Mouse (Mus musculus) limb, embryonic 14.5 days (tissue): ENCODE data around the gene Adam22. TPM values are rescaled to one million over a fixed set of nuclear protein-coding genes. Genes with fewer than 3 reads are reported as not detected.
"Not testable (repeated sequence)": the region's sequence is repeated elsewhere in the genome, so short reads cannot be mapped to it uniquely, and the experiment has no call there.

Experiments used
- ATAC-seq: fragments of 200-750 bp; cut with Nextera tagmentation; 2 replicates; pipeline ENCODE4 v1.8.0; 2017; ENCODE audit warnings: low read depth, moderate number of reproducible peaks, moderate TSS enrichment; ENCODE audit not compliant: low FRiP score
- DNase-seq: peaks from one replicate; pipeline ENCODE4 v3.0.0-alpha.2; 2015; ENCODE audit warnings: low spot score
- H3K27ac ChIP-seq: fragments of 300-500 bp; sonication (generic); replicated peaks from 2 replicates; pipeline ENCODE4 v1.5.1; 2014; ENCODE audit warnings: low read depth, mild to moderate bottlenecking, low read length, moderate library complexity, mixed read lengths
- H3K27me3 ChIP-seq: fragments of 300-500 bp; sonication (generic); 2 replicates; pipeline ENCODE4 v1.6.1; 2014; ENCODE audit warnings: low read length, mixed read lengths; ENCODE audit not compliant: control insufficient read depth, insufficient read depth
- H3K36me3 ChIP-seq: fragments of 300-500 bp; sonication (generic); 2 replicates; pipeline ENCODE4 v1.6.1; 2014; ENCODE audit warnings: mild to moderate bottlenecking, low read length, moderate library complexity, mixed read lengths; ENCODE audit not compliant: control insufficient read depth, insufficient read depth
- H3K4me1 ChIP-seq: fragments of 300-500 bp; sonication (generic); 2 replicates; pipeline ENCODE4 v1.6.1; 2014; ENCODE audit warnings: antibody characterized with exemption, low read length, mixed read lengths; ENCODE audit not compliant: control insufficient read depth, insufficient read depth
- H3K4me2 ChIP-seq: fragments of 300-500 bp; sonication (generic); replicated peaks from 2 replicates; pipeline ENCODE4 v1.6.1; 2014; ENCODE audit warnings: low read depth, mild to moderate bottlenecking, low read length, moderate library complexity; ENCODE audit not compliant: severe bottlenecking
- H3K4me3 ChIP-seq: fragments of 300-500 bp; sonication (generic); replicated peaks from 2 replicates; pipeline ENCODE4 v1.5.1; 2014; ENCODE audit warnings: low read length
- H3K9ac ChIP-seq: fragments of 300-500 bp; sonication (generic); 2 replicates; pipeline ENCODE4 v1.6.1; 2014; ENCODE audit warnings: mild to moderate bottlenecking, low read depth, low read length, moderate library complexity; ENCODE audit not compliant: severe bottlenecking
- H3K9me3 ChIP-seq: fragments of 300-500 bp; sonication (generic); 2 replicates; pipeline ENCODE4 v1.6.1; 2016; ENCODE audit warnings: low read length; ENCODE audit not compliant: control insufficient read depth
- POLR2A ChIP-seq: fragments of 200-500 bp; IDR thresholded peaks from 2 replicates; pipeline ENCODE4 v1.8.0; 2012; ENCODE audit warnings: inconsistent platforms, mild to moderate bottlenecking, moderate library complexity, borderline replicate concordance; ENCODE audit not compliant: insufficient read depth, insufficient read length; ENCODE audit errors: extremely low read depth
- WGBS: fragments of 180-500 bp; shearing (Covaris S2); extraction: QIAGEN DNeasy Blood & Tissue Kit; methylation state at CpG from one replicate; pipeline ENCODE4 v1.1.7; 2014; 5-methylcytosine and 5-hydroxymethylcytosine counted together
- polyA plus RNA-seq, 2 experiments: library from polyadenylated mRNA; depleted of rRNA in 1 of 2; stranded (reverse) in 1 of 2; unstranded in 1 of 2; fragments of >200 nt; fragmentation: Nextera tagmentation in 1 of 2; extraction: Ambion mirVana in 1 of 2; gene quantifications; 2 replicates each; pipeline versions ENCODE4 v1.2.1 to v1.2.3; 2012 to 2014

Gene Adam22
- polyA plus RNA-seq, 2 experiments, result 8.6 to 14.3 TPM

- ATAC-seq (no peak), DNase-seq (no peak)
- Histone ChIP-seq H3K4me3 (no peak overlapping the region), H3K4me2 (no peak overlapping the region), H3K9ac (no peak overlapping the region), H3K36me3 (no peaks in the 10 kb centered on the region), H3K4me1 (0 out of 2 replicates have a peak, but pooled peaks cover 4% of the 10 kb centered on the region), H3K9me3 (no peaks in the 10 kb centered on the region), H3K27me3 (no peaks in the 10 kb centered on the region), H3K27ac (no peak overlapping the region)
- 54% methylated on average over 8 of the region's 8 CpGs for WGBS
- TF ChIP-seq POLR2A, result no peak
Observed at GRCm38 (mm10) chr5:8223597-8224320, 144.2 kb downstream of the Adam22 start.

- WGBS, result 83% methylated on average over 5 of the region's 5 CpGs
Observed at GRCm38 (mm10) chr5:8221630-8222029, 146.3 kb downstream of the Adam22 start.

GRCm38 (mm10) chr5:8215841-8216240 is 152.1 kb downstream of the Adam22 start:
- no peak for TF ChIP-seq POLR2A
- Histone ChIP-seq H3K27ac (no peak overlapping the region), H3K4me1 (no peaks in the 10 kb centered on the region), H3K4me3 (no peak overlapping the region), H3K9ac (no peak overlapping the region), H3K27me3 (no peaks in the 10 kb centered on the region), H3K36me3 (no peaks in the 10 kb centered on the region), H3K4me2 (no peak overlapping the region), H3K9me3 (no peaks in the 10 kb centered on the region)
- no peak for DNase-seq
- WGBS, result 68% methylated on average over 1 of the region's 1 CpGs
- ATAC-seq, result no peak

More at GRCm38 (mm10) chr5:8221630-8222029, 146.3 kb downstream of the Adam22 start:
- Histone ChIP-seq H3K4me3 (no peak overlapping the region), H3K9ac (no peak overlapping the region), H3K9me3 (no peaks in the 10 kb centered on the region), H3K36me3 (no peaks in the 10 kb centered on the region), H3K27me3 (no peaks in the 10 kb centered on the region), H3K27ac (no peak overlapping the region), H3K4me2 (no peak overlapping the region), H3K4me1 (0 out of 2 replicates have a peak, but pooled peaks cover 4% of the 10 kb centered on the region)
- DNase-seq, result no peak
- no peak for TF ChIP-seq POLR2A
- no peak for ATAC-seq

GRCm38 (mm10) chr5:8184992-8185391 is 183.0 kb downstream of the Adam22 start:
- not testable (repeated sequence) for H3K9me3 ChIP-seq, H3K27ac ChIP-seq, H3K4me1 ChIP-seq, H3K4me2 ChIP-seq, DNase-seq, H3K4me3 ChIP-seq, ATAC-seq, H3K9ac ChIP-seq, H3K36me3 ChIP-seq, H3K27me3 ChIP-seq
- 86% methylated on average over 1 of the region's 1 CpGs for WGBS

- no peaks in the 10 kb centered on the region for H3K4me1 ChIP-seq
- no peak overlapping the region for H3K4me3 ChIP-seq
- DNase-seq (no peak), ATAC-seq (no peak)
- H3K27ac ChIP-seq, result no peak overlapping the region
- TF ChIP-seq POLR2A, result no peak
- H3K4me2 ChIP-seq, result no peak overlapping the region
- H3K27me3 ChIP-seq, result no peaks in the 10 kb centered on the region
- H3K9ac ChIP-seq, result no peak overlapping the region
- H3K36me3 ChIP-seq, result no peaks in the 10 kb centered on the region
- 79% methylated on average over 1 of the region's 1 CpGs for WGBS
- H3K9me3 ChIP-seq, result no peaks in the 10 kb centered on the region
Observed at GRCm38 (mm10) chr5:8180646-8181045, 187.3 kb downstream of the Adam22 start.
